Mouse (Mus musculus) bone marrow macrophage, adult 2 months (primary cell): ENCODE results near the gene S100a16. TPM values are rescaled to one million over a fixed set of nuclear protein-coding genes. Genes with fewer than 3 reads are reported as not detected.

Source experiments
- H3K27ac ChIP-seq: 2 replicates; pipeline ENCODE4 v1.5.1; 2012; ENCODE audit warnings: low read depth, low read length; ENCODE audit not compliant: insufficient read depth
- H3K4me1 ChIP-seq: 2 replicates; pipeline ENCODE4 v1.6.1; 2012; ENCODE audit warnings: low read length; ENCODE audit not compliant: control insufficient read depth, insufficient read depth
- H3K4me3 ChIP-seq: 2 replicates; pipeline ENCODE4 v1.5.1; 2012; ENCODE audit warnings: mild to moderate bottlenecking, low read length, moderate library complexity; ENCODE audit not compliant: insufficient read depth
- CTCF ChIP-seq: IDR thresholded peaks from 2 replicates; pipeline ENCODE4 v1.5.1; 2012; ENCODE audit warnings: low read depth, mild to moderate bottlenecking, low read length, moderate library complexity
- POLR2A ChIP-seq: IDR thresholded peaks from 2 replicates; pipeline ENCODE4 v1.6.1; 2012; ENCODE audit warnings: mild to moderate bottlenecking, low read depth, low read length, borderline replicate concordance
- polyA plus RNA-seq: library from polyadenylated mRNA; stranded (reverse); fragments of >200 nt; gene quantifications from 2 replicates; pipeline ENCODE4 v1.2.4, GENCODE M21; 2012; ENCODE audit not compliant: missing spikeins, insufficient read depth, insufficient read length

The S100a16 gene
- polyA plus RNA-seq, 1 experiment, result 0.50 TPM

DNA sequence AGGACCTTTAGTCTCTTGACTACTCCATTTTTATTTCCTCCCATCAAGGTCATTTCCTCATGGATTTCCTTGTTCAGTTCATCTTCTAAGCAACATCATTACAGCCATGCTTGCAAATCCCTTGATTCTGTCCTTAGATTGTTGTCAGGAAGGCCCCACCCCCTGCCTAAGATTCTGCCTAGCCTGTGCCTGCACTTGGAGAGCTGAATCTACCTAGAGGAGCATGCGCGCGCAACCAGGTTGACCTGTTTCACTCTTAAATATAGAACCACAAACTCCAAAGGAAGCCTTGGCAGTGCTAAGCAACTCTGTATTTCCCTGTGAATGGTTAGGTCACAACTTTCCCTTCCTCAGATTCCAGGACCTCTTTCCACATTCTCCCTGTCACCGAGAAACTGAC is 19.3 kb upstream of the S100a16 start:
- Histone ChIP-seq H3K4me1 (peaks cover 42% of the 10 kb centered on the region), H3K4me3 (no peak overlapping the region), H3K27ac (no peak overlapping the region)
- TF ChIP-seq POLR2A, result no peak
- TF ChIP-seq CTCF, result no peak

DNA sequence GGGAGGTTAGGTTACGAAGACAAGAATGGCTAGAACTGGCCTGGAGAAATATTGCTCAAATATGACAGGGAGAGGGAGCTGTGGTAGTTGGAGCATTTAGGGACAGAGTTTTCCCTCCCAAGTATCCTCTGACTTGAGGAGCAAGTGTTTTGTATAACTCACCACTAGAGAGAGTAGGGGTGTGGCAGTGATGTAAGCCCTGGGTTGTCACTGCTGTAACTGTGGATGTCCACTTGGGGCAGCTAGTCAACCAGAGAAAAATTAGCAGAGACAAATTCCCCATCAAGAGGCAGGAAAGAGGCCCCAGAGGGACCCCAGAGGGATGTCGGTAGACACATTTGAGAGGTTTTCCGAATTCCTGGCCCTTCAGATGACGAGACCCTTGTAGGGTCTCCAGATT is 11.6 kb upstream of the S100a16 start:
- TF ChIP-seq POLR2A (no peak), CTCF (peak; percentile 36)
- H3K27ac ChIP-seq, result no peak overlapping the region
- peaks cover 6% of the 10 kb centered on the region for H3K4me1 ChIP-seq
- H3K4me3 ChIP-seq, result no peak overlapping the region

- TF ChIP-seq CTCF (no peak), POLR2A (no peak)
- Histone ChIP-seq H3K27ac (no peak overlapping the region), H3K4me3 (no peak overlapping the region), H3K4me1 (no peaks in the 10 kb centered on the region)
Observed at GRCm38 (mm10) chr3:90526076-90526475, 11.0 kb upstream of the S100a16 start.

GRCm38 (mm10) chr3:90526580-90526979 is 10.5 kb upstream of the S100a16 start, which contains the start of gene S100a14:
S100a14 (plus strand) TSS chr3:90526856.
- H3K27ac ChIP-seq, result no peak within 1 kb of the TSS
- no peaks in the 10 kb centered on the region for H3K4me1 ChIP-seq
- no peak within 1 kb of the TSS for H3K4me3 ChIP-seq
- TF ChIP-seq POLR2A, result no peak
- TF ChIP-seq CTCF, result no peak

GRCm38 (mm10) chr3:90527291-90527873 is 9.7 kb upstream of the S100a16 start:
- TF ChIP-seq CTCF, result no peak
- no peak for TF ChIP-seq POLR2A
- no peak overlapping the region for H3K4me3 ChIP-seq
- H3K4me1 ChIP-seq, result no peaks in the 10 kb centered on the region
- H3K27ac ChIP-seq, result no peak overlapping the region

GRCm38 (mm10) chr3:90531713-90532112 is 5.3 kb upstream of the S100a16 start:
- Histone ChIP-seq H3K27ac (no peak overlapping the region), H3K4me3 (no peak overlapping the region), H3K4me1 (no peaks in the 10 kb centered on the region)
- no peak for TF ChIP-seq POLR2A
- no peak for TF ChIP-seq CTCF

- TF ChIP-seq CTCF (no peak), POLR2A (no peak)
- Histone ChIP-seq H3K4me1 (no peaks in the 10 kb centered on the region), H3K27ac (no peak overlapping the region), H3K4me3 (no peak overlapping the region)
Observed at GRCm38 (mm10) chr3:90535446-90535845, 1.6 kb upstream of the S100a16 start.

GRCm38 (mm10) chr3:90537905-90538296 is 847 bp downstream of the S100a16 start:
- Histone ChIP-seq H3K4me1 (no peaks in the 10 kb centered on the region), H3K4me3 (no peak overlapping the region), H3K27ac (no peak overlapping the region)
- no peak for TF ChIP-seq CTCF
- no peak for TF ChIP-seq POLR2A

DNA sequence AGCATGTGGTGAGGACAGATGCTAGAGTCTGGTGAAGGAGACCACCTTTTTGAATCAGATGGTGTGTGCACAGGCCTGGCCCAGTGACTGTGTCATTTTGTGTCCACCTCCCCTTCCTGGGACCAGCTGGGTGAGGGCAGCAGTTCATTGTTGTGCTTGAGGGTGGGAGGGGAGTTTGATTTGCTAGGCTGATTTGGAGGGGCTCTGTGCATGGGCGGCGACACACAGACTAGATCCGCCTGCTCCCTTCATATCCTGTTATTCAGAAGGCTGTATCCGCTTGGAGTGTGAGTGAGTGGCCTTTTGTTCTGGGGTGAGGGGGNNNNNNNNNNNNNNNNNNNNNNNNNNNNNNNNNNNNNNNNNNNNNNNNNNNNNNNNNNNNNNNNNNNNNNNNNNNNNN is 3.9 kb downstream of the S100a16 start:
- Histone ChIP-seq H3K4me1 (no peaks in the 10 kb centered on the region), H3K27ac (no peak overlapping the region), H3K4me3 (no peak overlapping the region)
- no peak for TF ChIP-seq CTCF
- TF ChIP-seq POLR2A, result no peak

- Histone ChIP-seq H3K27ac (no peak overlapping the region), H3K4me3 (no peak overlapping the region), H3K4me1 (peaks cover 9% of the 10 kb centered on the region)
- TF ChIP-seq CTCF (no peak), POLR2A (no peak)
Observed at GRCm38 (mm10) chr3:90549676-90550420, 12.8 kb downstream of the S100a16 start.

DNA sequence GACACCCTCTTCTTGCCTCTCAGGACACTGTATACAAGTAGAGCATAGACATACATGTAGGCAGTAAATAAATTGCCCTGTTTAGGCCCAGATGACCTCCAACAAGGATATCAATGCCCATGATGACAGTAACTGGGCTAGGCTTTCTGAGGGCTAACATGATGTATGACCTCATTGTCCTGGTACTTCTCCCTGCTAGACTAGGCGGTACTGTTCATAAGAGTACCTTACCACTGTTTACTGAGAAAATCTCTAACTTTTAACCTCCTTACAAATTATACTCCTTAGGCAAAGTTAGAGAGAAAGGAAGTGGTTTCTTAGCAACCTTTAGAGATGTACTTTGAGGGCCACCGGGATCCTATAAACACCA is 13.4 kb downstream of the S100a16 start:
- Histone ChIP-seq H3K4me1 (peaks cover 9% of the 10 kb centered on the region), H3K27ac (no peak overlapping the region), H3K4me3 (no peak overlapping the region)
- TF ChIP-seq CTCF (no peak), POLR2A (no peak)
